Mouse (Mus musculus): ENCODE data around the gene Pa2g4. TPM values are rescaled to one million over a fixed set of nuclear protein-coding genes. Genes with fewer than 3 reads are reported as not detected.

The Pa2g4 gene
- polyA plus RNA-seq, 2 experiments: 113 to 163 TPM

- Histone ChIP-seq H3K27ac (peak overlapping the region; percentile 80), H3K27me3 (ENCODE audit: control insufficient read depth, insufficient read depth, low read length) (no peaks in the 10 kb centered on the region), H3K4me2 (ENCODE audit: low read depth) (peak overlapping the region; percentile 96), H3K4me1 (replicated peaks; ENCODE audit: control insufficient read depth in 2 of 2, insufficient read depth in 2 of 2, low read length in 1 of 2) (peaks cover 0 to 11% of the 10 kb centered on the region in 2 experiments; a peak in 3 of 4 replicates), H3K9ac (replicated peaks) (peak overlapping the region; percentile 84), H3K4me3 (ENCODE audit: insufficient read depth in 1 of 2, low read depth in 2 of 2, low read length in 2 of 2) (peak overlapping the region; percentile 74 to 86), H3K9me3 (ENCODE audit: control insufficient read depth, low read length) (no peaks in the 10 kb centered on the region), H3K36me3 (replicated peaks; ENCODE audit: control insufficient read depth, insufficient read depth, low read depth) (peaks cover 22% of the 10 kb centered on the region)
- DNase-seq (ENCODE audit: low read depth in 3 of 3, low spot score in 3 of 3): peak in 2 of 3 experiments; percentile 60 to 64
- TF ChIP-seq CTCF (IDR thresholded peaks at IDR 0.05; ENCODE audit: low read depth) (peak; percentile 81), EP300 (IDR thresholded peaks at IDR 0.05; ENCODE audit: low read depth) (no peak)
- 8% methylated on average over 4 of the region's 4 CpGs for WGBS (ENCODE audit: insufficient replicate concordance)
- no peak for ATAC-seq (ENCODE audit: insufficient read depth)
Measured at GRCm38 (mm10) chr10:128546361-128546760, 19.4 kb downstream of the Pa2g4 start.

GRCm38 (mm10) chr10:128545570-128545898 lies 20.3 kb downstream of the Pa2g4 start:
- Histone ChIP-seq H3K9me3 (ENCODE audit: control insufficient read depth, low read length) (no peaks in the 10 kb centered on the region), H3K4me1 (replicated peaks; ENCODE audit: control insufficient read depth in 2 of 2, insufficient read depth in 2 of 2, low read length in 1 of 2) (peaks cover 0 to 11% of the 10 kb centered on the region in 2 experiments; a peak in 3 of 4 replicates), H3K4me2 (ENCODE audit: low read depth) (no peak overlapping the region), H3K4me3 (ENCODE audit: insufficient read depth in 1 of 2, low read depth in 2 of 2, low read length in 2 of 2) (no peak overlapping the region), H3K9ac (replicated peaks) (no peak overlapping the region; the same call in 1 of the 2 replicates), H3K27ac (no peak overlapping the region), H3K27me3 (ENCODE audit: control insufficient read depth, insufficient read depth, low read length) (no peaks in the 10 kb centered on the region), H3K36me3 (replicated peaks; ENCODE audit: control insufficient read depth, insufficient read depth, low read depth) (peaks cover 22% of the 10 kb centered on the region)
- TF ChIP-seq CTCF (IDR thresholded peaks at IDR 0.05; ENCODE audit: low read depth): no peak
- TF ChIP-seq EP300 (IDR thresholded peaks at IDR 0.05; ENCODE audit: low read depth): no peak
- ATAC-seq (ENCODE audit: insufficient read depth): no peak
- no peak for DNase-seq (ENCODE audit: low read depth in 3 of 3, low spot score in 3 of 3)
- WGBS (ENCODE audit: insufficient replicate concordance): 83% methylated on average over 3 of the region's 3 CpGs

- ATAC-seq (ENCODE audit: insufficient read depth) (no peak), DNase-seq (ENCODE audit: low read depth in 3 of 3, low spot score in 3 of 3) (no peak)
- Histone ChIP-seq H3K27me3 (ENCODE audit: control insufficient read depth, insufficient read depth, low read length) (no peaks in the 10 kb centered on the region), H3K4me2 (ENCODE audit: low read depth) (no peak overlapping the region), H3K4me3 (ENCODE audit: insufficient read depth in 1 of 2, low read depth in 2 of 2, low read length in 2 of 2) (no peak overlapping the region), H3K4me1 (replicated peaks; ENCODE audit: control insufficient read depth in 2 of 2, insufficient read depth in 2 of 2, low read length in 1 of 2) (peaks cover 0 to 10% of the 10 kb centered on the region in 2 experiments; a peak in 3 of 4 replicates), H3K9ac (replicated peaks) (no peak overlapping the region), H3K9me3 (ENCODE audit: control insufficient read depth, low read length) (no peaks in the 10 kb centered on the region), H3K36me3 (replicated peaks; ENCODE audit: control insufficient read depth, insufficient read depth, low read depth) (peaks cover 22% of the 10 kb centered on the region), H3K27ac (no peak overlapping the region)
- WGBS (ENCODE audit: insufficient replicate concordance): 84% methylated on average over 37 of the region's 37 CpGs
- TF ChIP-seq CTCF (IDR thresholded peaks at IDR 0.05; ENCODE audit: low read depth): no peak
- TF ChIP-seq EP300 (IDR thresholded peaks at IDR 0.05; ENCODE audit: low read depth): no peak
Measured at GRCm38 (mm10) chr10:128544674-128545569, 20.9 kb downstream of the Pa2g4 start.

GRCm38 (mm10) chr10:128544151-128544657 lies 21.6 kb downstream of the Pa2g4 start:
- H3K9ac ChIP-seq (replicated peaks): no peak overlapping the region

GRCm38 (mm10) chr10:128543100-128543499 lies 22.7 kb downstream of the Pa2g4 start:
- no peaks in the 10 kb centered on the region for H3K27me3 ChIP-seq (ENCODE audit: control insufficient read depth, insufficient read depth, low read length)
- no peaks in the 10 kb centered on the region for H3K9me3 ChIP-seq (ENCODE audit: control insufficient read depth, low read length)
- no peak overlapping the region for H3K4me3 ChIP-seq (ENCODE audit: insufficient read depth in 1 of 2, low read depth in 2 of 2, low read length in 2 of 2)
- H3K36me3 ChIP-seq (replicated peaks; ENCODE audit: control insufficient read depth, insufficient read depth, low read depth): peaks cover 22% of the 10 kb centered on the region
- no peak overlapping the region for H3K27ac ChIP-seq
- H3K4me2 ChIP-seq (ENCODE audit: low read depth): no peak overlapping the region
- DNase-seq (ENCODE audit: low read depth in 3 of 3, low spot score in 3 of 3) (no peak), ATAC-seq (ENCODE audit: insufficient read depth) (no peak)
- WGBS (ENCODE audit: insufficient replicate concordance): 73% methylated on average over 2 of the region's 2 CpGs
- peaks cover 0 to 5% of the 10 kb centered on the region in 2 experiments; a peak in 2 of 4 replicates for H3K4me1 ChIP-seq (replicated peaks; ENCODE audit: control insufficient read depth in 2 of 2, insufficient read depth in 2 of 2, low read length in 1 of 2)
- H3K9ac ChIP-seq (replicated peaks): no peak overlapping the region
- TF ChIP-seq CTCF (IDR thresholded peaks at IDR 0.05; ENCODE audit: low read depth) (no peak), EP300 (IDR thresholded peaks at IDR 0.05; ENCODE audit: low read depth) (no peak)

More at GRCm38 (mm10) chr10:128544151-128544657, 21.6 kb downstream of the Pa2g4 start:
- H3K4me2 ChIP-seq (ENCODE audit: low read depth): no peak overlapping the region
- ATAC-seq (ENCODE audit: insufficient read depth) (no peak), DNase-seq (ENCODE audit: low read depth in 3 of 3, low spot score in 3 of 3) (no peak)
- no peak overlapping the region for H3K4me3 ChIP-seq (ENCODE audit: insufficient read depth in 1 of 2, low read depth in 2 of 2, low read length in 2 of 2)
- H3K36me3 ChIP-seq (replicated peaks; ENCODE audit: control insufficient read depth, insufficient read depth, low read depth): peaks cover 22% of the 10 kb centered on the region
- peaks cover 0 to 5% of the 10 kb centered on the region in 2 experiments; a peak in 2 of 4 replicates for H3K4me1 ChIP-seq (replicated peaks; ENCODE audit: control insufficient read depth in 2 of 2, insufficient read depth in 2 of 2, low read length in 1 of 2)
- H3K27me3 ChIP-seq (ENCODE audit: control insufficient read depth, insufficient read depth, low read length): no peaks in the 10 kb centered on the region
- TF ChIP-seq CTCF (IDR thresholded peaks at IDR 0.05; ENCODE audit: low read depth) (no peak), EP300 (IDR thresholded peaks at IDR 0.05; ENCODE audit: low read depth) (no peak)
- H3K9me3 ChIP-seq (ENCODE audit: control insufficient read depth, low read length): no peaks in the 10 kb centered on the region
- 87% methylated on average over 15 of the region's 15 CpGs for WGBS (ENCODE audit: insufficient replicate concordance)
- no peak overlapping the region for H3K27ac ChIP-seq

Data from liver, embryonic 14.5 days (tissue).